Mouse (Mus musculus) heart, adult 2 months (tissue): ENCODE data around the gene Cuta. TPM values are rescaled to one million over a fixed set of nuclear protein-coding genes. Genes with fewer than 3 reads are reported as not detected.

Experiments used
- DNase-seq, 2 experiments: peaks; one replicate each; pipeline ENCODE4 v3.0.0; 2021
- H3K27ac ChIP-seq: fragments of 200-600 bp; 2 replicates; pipeline ENCODE4 v1.8.1; 2022
- H3K27me3 ChIP-seq: fragments of 200-500 bp; 2 replicates; pipeline ENCODE4 v1.6.1; 2012; ENCODE audit warnings: mild to moderate bottlenecking, low read length, inconsistent platforms, mixed read lengths; ENCODE audit not compliant: control insufficient read depth, insufficient read depth
- H3K36me3 ChIP-seq: fragments of 200-500 bp; 2 replicates; pipeline ENCODE4 v1.6.1; 2012; ENCODE audit warnings: low read length, inconsistent platforms; ENCODE audit not compliant: control insufficient read depth, insufficient read depth
- H3K4me1 ChIP-seq: fragments of 200-500 bp; 2 replicates; pipeline ENCODE4 v1.6.1; 2011; ENCODE audit warnings: low read length; ENCODE audit not compliant: control insufficient read depth, insufficient read depth
- H3K4me3 ChIP-seq: fragments of 200-600 bp; 2 replicates; pipeline ENCODE4 v1.8.1; 2022
- H3K79me2 ChIP-seq: fragments of 200-500 bp; replicated peaks from 2 replicates; pipeline ENCODE4 v1.6.1; 2012; ENCODE audit warnings: mild to moderate bottlenecking, inconsistent platforms, low read length, moderate library complexity, mixed read lengths; ENCODE audit not compliant: control insufficient read depth, insufficient read depth
- H3K9ac ChIP-seq: fragments of 200-500 bp; 2 replicates; pipeline ENCODE4 v1.6.1; 2012; ENCODE audit warnings: low read depth, mild to moderate bottlenecking, control low read depth, inconsistent platforms, low read length, mixed read lengths
- CTCF ChIP-seq: fragments of 200-600 bp; IDR thresholded peaks from 2 replicates; pipeline ENCODE4 v1.8.1; 2022; ENCODE audit warnings: antibody characterized with exemption, mild to moderate bottlenecking, moderate library complexity
- EP300 ChIP-seq: fragments of 200-500 bp; IDR thresholded peaks from 2 replicates; pipeline ENCODE4 v1.6.1; 2011; ENCODE audit warnings: low read depth, low read length, control low read depth; ENCODE audit not compliant: insufficient read depth
- POLR2A ChIP-seq: fragments of 200-500 bp; IDR thresholded peaks from 2 replicates; pipeline ENCODE4 v1.6.1; 2011; ENCODE audit warnings: mild to moderate bottlenecking, low read depth, low read length, control low read depth; ENCODE audit not compliant: insufficient read depth
- WGBS: fragments of 180-500 bp; shearing (Covaris S2); methylation state at CpG from one replicate; pipeline ENCODE4 v1.1.7; 2018; 5-methylcytosine and 5-hydroxymethylcytosine counted together
- intact Hi-C: fragments of 180-260 bp; cut with DNase I; formaldehyde crosslinking; loops from one replicate; pipeline ENCODE4 v1.15.1; 2025
- polyA plus RNA-seq: library from polyadenylated mRNA; depleted of rRNA; stranded (reverse); fragments of >200 nt; gene quantifications from 2 replicates; pipeline ENCODE4 v1.2.3, GENCODE M21; 2012
- total RNA-seq, 2 experiments: library from RNA; stranded (reverse); gene quantifications; 2 replicates each; pipeline ENCODE4 v1.2.3; 2021

The Cuta gene
- total and polyA plus RNA-seq, 3 experiments: 78.6 to 96.6 (median 94.2) TPM

GRCm38 (mm10) chr17:26970221-26970620, 30.9 kb upstream of the Cuta start:
- Histone ChIP-seq H3K9ac (no peak overlapping the region), H3K36me3 (no peaks in the 10 kb centered on the region), H3K4me1 (peaks cover 3% of the 10 kb centered on the region; the same call in 1 of the 2 replicates), H3K27ac (no peak overlapping the region), H3K27me3 (no peaks in the 10 kb centered on the region), H3K79me2 (0 out of 2 replicates have a peak, but pooled peaks cover 3% of the 10 kb centered on the region), H3K4me3 (no peak overlapping the region)
- intact Hi-C loops: loop anchor here (5.0 kb wide), 1 partner anchor 53 kb away; the partner anchor contains the start of gene Kifc5b
- TF ChIP-seq EP300 (no peak), CTCF (no peak), POLR2A (no peak)
- WGBS: 64% methylated on average over 12 of the region's 12 CpGs
- no peak for DNase-seq

DNA sequence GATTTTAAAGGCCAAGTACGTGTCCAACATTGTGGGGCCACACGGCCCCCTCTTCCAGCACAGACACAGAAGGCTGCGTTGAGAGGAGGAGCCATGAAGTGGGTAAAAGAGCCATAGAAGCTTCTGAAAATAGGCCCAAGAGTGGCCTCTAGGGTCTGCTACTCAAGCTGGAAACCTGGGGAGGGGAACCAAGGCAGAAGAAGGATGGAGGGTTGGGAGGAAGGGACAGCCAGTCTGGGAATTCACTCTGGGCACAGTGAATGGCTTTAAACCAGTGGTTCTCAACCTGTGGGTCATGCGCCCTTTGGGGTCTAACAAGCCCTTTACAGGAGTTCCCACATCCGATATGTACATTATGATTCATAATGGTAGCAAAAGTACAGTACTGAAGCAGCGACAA, 29.9 kb upstream of the Cuta start:
- no peak for TF ChIP-seq POLR2A
- no peak for TF ChIP-seq EP300
- no peak for TF ChIP-seq CTCF
- Histone ChIP-seq H3K36me3 (no peaks in the 10 kb centered on the region), H3K27me3 (no peaks in the 10 kb centered on the region), H3K27ac (no peak overlapping the region), H3K79me2 (0 out of 2 replicates have a peak, but pooled peaks cover 3% of the 10 kb centered on the region), H3K9ac (no peak overlapping the region), H3K4me3 (no peak overlapping the region), H3K4me1 (peaks cover 2% of the 10 kb centered on the region; the same call in 1 of the 2 replicates)
- DNase-seq: no peak
- intact Hi-C loops: no loop called here
- WGBS: 90% methylated on average over 6 of the region's 6 CpGs

DNA sequence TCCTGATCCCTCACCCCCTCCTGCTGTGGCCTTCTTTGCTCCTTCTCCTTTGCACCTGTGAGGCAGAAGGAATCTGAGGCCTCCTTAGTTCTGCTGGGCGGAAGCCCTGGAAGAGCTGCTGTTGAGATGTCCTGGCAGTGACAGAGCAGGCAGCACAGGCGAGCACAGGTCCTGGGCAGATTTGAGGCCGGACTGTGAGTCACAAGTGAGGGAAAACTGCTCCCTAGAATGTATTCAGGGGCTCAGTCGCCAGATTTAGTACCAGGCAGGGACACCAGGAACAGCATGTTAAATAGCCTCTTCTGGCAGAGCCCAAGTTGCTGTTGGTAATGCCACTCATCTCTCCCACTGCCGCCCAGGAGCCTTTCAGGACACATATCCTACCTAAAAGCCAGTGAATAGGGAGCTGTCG, 28.8 kb upstream of the Cuta start:
- Histone ChIP-seq H3K79me2 (no peaks in the 10 kb centered on the region), H3K4me1 (no peaks in the 10 kb centered on the region), H3K9ac (no peak overlapping the region), H3K4me3 (no peak overlapping the region), H3K36me3 (no peaks in the 10 kb centered on the region), H3K27me3 (no peaks in the 10 kb centered on the region), H3K27ac (no peak overlapping the region)
- no peak for DNase-seq
- TF ChIP-seq CTCF: no peak
- TF ChIP-seq POLR2A: no peak
- TF ChIP-seq EP300: no peak
- intact Hi-C loops: no loop called here
- 85% methylated on average over 6 of the region's 6 CpGs for WGBS

GRCm38 (mm10) chr17:26967477-26967876, 28.1 kb upstream of the Cuta start:
- no peaks in the 10 kb centered on the region for H3K27me3 ChIP-seq
- H3K4me3 ChIP-seq: no peak overlapping the region
- no peaks in the 10 kb centered on the region for H3K36me3 ChIP-seq
- no peak overlapping the region for H3K27ac ChIP-seq
- DNase-seq: no peak
- intact Hi-C loops: no loop called here
- H3K9ac ChIP-seq: no peak overlapping the region
- no peaks in the 10 kb centered on the region for H3K79me2 ChIP-seq
- 87% methylated on average over 6 of the region's 6 CpGs for WGBS
- no peak for TF ChIP-seq POLR2A
- TF ChIP-seq CTCF: no peak
- TF ChIP-seq EP300: no peak
- no peaks in the 10 kb centered on the region for H3K4me1 ChIP-seq

DNA sequence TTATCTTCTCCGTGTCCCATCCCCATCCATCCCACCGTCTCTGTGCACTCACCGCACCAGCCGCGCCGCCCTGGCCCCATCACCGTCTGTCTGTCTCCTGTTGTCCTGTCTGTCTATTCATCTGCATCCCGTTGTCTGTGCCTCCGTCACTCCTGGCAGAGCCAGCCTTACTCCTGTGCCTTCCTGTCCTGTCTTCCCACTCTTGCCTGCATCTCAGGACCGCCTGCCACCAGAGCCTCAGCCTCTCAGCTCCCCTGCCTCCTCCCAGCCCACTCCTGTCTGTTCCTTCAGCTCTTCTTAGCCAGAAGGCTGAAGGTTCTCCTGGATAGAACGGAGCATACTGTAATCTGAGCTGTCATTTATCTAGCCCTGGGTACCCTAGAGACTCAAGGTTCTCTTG, 27.6 kb upstream of the Cuta start:
- no peaks in the 10 kb centered on the region for H3K27me3 ChIP-seq
- intact Hi-C loops: no loop called here
- DNase-seq: no peak

GRCm38 (mm10) chr17:26961572-26962240, 22.3 kb upstream of the Cuta start:
- Histone ChIP-seq H3K79me2 (no peaks in the 10 kb centered on the region), H3K36me3 (no peaks in the 10 kb centered on the region)
- intact Hi-C loops: no loop called here

More for the DNA sequence above, 27.6 kb upstream of the Cuta start:
- TF ChIP-seq CTCF (no peak), POLR2A (no peak), EP300 (no peak)
- Histone ChIP-seq H3K4me3 (no peak overlapping the region), H3K79me2 (no peaks in the 10 kb centered on the region), H3K27ac (no peak overlapping the region), H3K36me3 (no peaks in the 10 kb centered on the region), H3K4me1 (no peaks in the 10 kb centered on the region), H3K9ac (no peak overlapping the region)
- WGBS: 93% methylated on average over 11 of the region's 11 CpGs

More at GRCm38 (mm10) chr17:26961572-26962240, 22.3 kb upstream of the Cuta start:
- no peak overlapping the region for H3K27ac ChIP-seq
- no peaks in the 10 kb centered on the region for H3K27me3 ChIP-seq
- H3K4me3 ChIP-seq: no peak overlapping the region
- no peak overlapping the region for H3K9ac ChIP-seq
- DNase-seq: no peak
- 93% methylated on average over 21 of the region's 21 CpGs for WGBS
- no peak for TF ChIP-seq EP300
- TF ChIP-seq CTCF: no peak
- TF ChIP-seq POLR2A: no peak
- H3K4me1 ChIP-seq: no peaks in the 10 kb centered on the region
